Mouse (Mus musculus): ENCODE measurements around the gene Rbm47. TPM values are rescaled to one million over a fixed set of nuclear protein-coding genes. Genes with fewer than 3 reads are reported as not detected.
"Not testable (repeated sequence)": the region's sequence is repeated elsewhere in the genome, so short reads cannot be mapped to it uniquely, and the experiment has no call there.

Rbm47 gene
- polyA plus RNA-seq (2012; rRNA removed) = 14.2 and 16.3 TPM in 2 replicates

DNA sequence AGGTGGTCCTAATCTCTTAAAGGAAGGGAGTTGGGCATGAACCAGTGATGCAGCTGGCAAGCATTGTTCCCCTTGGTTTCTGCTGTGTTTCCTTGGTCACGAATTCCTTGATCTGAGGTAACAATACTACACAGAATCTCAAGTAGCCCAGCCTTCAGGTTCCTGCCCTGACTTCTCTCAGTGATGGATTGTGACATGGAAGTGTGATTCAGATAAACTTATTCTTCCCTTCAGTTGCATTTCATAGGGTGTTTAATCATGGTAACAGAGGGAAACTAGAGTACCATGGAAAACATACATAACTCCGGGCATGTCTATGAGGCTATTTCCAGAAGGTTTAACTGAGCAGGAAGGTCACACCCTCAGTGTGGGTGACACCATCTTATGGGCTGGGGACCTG is at the start of gene Rbm47:
Rbm47 (minus strand) TSS at position 101 of the 400 bp plus-strand sequence.
- DNase-seq (ENCODE audit: low spot score) = no peak

DNA sequence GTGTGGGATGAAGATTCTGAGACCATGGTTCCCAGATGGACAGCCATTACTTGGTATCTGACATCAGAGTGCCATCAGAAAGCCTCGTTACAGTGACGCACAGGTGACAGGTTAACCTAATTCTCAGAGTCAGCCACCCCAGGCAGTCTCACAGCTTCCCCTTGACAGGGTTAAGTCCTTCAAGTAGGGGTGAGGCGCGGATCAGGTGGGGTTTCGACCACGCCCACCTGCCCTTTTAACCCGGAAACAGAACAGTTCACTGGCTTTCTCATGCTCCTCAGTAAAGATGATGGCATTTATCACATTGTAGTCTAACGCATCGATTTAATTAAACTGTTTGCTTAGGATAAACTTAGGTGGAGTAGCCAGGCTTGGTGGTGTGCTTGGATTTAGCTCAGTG is 47.7 kb upstream of the Rbm47 start:
- DNase-seq (ENCODE audit: low spot score) = no peak

DNA sequence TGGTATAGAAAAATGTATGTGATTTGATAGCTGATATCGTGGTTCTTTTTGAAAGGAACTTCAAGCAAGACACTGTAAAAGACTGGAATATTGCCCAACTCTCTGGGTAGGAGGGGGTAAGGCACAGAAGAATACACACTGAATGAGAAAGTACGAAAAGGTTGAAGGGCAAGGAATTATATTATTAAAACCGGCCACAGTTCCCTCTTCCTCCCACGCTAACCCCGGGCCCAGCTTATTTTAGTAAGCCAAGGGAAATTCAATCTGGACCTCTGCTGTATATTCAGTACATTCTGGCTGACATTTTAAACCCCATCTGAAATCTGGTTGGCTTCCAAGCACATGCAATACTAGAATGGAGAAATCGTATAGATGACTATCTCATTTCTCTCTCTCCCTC is 46.8 kb upstream of the Rbm47 start:
- no peak for DNase-seq (ENCODE audit: low spot score)

DNA sequence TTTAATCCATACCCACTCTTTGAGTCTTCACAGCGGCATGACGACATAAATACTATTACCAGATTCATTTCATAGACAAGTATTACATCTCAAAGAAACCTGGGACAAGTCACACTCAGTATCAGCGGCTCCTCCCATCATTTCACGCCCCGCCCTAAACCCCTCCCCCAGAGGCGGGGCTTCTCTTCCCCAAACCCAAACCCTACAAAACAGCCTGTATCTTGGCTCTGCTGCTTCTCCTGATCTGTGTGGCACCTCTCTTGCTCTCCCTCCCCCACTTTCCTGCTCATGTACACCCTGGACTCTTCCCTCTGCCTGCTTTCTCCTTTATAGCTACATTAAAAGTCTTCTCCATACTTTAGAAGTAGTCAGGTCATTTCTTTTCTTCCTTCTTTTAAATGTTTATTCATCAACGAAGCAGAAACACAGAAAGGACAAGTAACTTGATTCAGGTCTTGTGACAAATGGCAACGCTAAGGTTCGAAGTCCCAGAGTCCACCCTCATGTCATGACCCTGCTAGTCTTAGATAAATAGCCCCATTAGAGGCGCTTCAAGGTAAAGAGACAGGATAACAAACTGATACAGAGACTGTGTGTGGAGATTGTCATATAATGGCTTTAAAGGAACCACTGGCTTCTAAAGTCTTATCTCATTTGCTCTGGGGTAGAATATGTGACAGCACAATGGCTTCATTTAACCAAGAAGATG is 42.8 kb upstream of the Rbm47 start:
- DNase-seq (ENCODE audit: low spot score) = no peak

DNA sequence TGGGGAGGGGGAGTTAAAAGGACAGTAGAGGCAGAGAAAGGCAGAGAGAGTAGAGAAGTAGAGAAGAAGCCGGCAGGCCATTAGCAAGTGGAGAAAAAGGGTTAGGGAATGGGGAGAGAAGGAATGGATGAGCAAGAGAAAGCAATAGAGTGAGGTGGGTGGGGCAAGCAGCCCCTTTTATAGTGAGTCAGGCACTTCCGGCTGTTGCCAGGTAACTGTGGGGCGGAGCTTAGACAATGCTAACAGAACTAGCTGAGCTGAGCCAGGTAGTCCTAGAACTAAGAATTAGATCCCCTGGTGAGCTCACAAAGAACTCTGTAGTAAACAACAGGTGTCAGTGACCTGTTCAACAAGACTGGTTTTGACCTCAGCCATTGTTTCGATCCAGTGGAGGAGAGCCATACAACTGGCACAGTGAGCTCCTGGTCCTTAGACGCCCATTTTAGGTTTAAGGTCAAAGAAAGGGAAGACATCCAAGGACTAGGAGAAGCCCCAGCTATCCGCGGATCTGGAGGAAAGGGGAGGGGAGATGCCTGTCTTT is 41.5 kb upstream of the Rbm47 start:
- DNase-seq (ENCODE audit: low spot score) = no peak

DNA sequence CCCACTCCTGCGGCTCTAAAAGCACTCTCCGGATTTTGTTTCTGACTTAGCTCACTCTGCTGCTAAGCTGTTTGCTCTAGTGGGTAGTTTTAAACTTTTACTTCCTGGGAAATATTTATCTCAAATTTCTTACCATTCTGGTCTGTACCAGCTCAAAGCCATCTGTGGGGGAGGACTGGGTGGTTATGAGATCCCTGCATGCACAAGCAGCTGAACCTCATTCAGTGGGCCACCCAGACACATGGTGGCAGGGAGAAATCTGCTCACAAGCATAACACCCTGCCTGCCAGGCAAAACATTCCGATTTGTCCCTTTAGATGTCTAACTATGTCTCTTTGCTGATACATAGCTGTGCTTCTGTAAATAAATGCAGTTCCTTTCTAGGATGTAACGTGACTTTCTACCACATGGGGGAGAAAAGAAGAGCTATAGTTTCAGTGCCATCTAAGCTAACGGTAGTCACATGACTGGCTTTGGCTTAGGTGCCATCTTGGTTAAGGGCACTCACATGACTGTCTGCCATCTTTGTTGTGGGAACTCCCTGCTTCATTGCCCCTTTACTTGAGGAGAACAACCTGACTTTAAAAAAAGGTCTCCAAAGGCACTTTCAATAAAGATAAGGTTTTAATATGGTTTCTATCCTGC is 36.7 kb upstream of the Rbm47 start:
- DNase-seq (ENCODE audit: low spot score) = no peak

DNA sequence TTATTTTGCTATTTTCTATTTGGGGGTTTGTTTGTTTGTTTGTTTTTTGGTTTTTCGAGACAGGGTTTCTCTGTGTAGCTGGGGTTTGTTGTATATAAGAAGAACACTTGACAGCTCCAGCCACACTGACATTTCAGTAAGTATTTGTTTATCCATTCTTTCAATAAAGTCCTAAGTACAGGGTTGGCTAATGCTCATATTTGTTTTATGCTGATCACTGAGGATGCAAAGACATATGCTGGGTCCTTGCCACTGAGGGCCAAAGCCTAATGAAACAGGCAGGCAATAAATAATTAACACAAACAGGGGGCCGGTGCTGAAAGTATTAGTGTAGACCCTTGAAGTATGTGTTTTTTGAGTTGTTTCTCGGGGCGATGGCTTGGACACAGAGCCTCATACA is 32.0 kb upstream of the Rbm47 start:
- DNase-seq (ENCODE audit: low spot score) = no peak

DNA sequence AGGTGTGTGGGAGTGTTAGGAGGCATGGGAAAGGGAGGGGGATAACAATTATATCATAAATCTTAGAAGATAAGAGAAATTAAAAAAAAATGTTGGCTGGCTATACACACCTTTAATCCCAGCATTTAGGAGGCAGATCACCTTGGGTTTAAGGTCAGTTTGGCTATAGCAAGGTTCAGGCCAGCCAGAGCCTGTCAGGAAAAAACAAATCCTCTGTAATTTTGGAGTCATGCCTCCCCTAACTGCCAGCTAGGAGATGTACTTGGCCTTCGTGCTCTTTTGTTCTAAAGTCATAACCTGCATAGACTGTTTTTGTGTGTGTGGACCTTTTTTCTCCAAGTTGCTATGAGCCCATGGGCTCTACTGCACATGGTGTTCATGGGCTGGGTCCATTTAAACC is 30.5 kb upstream of the Rbm47 start:
- DNase-seq (ENCODE audit: low spot score) = no peak

DNA sequence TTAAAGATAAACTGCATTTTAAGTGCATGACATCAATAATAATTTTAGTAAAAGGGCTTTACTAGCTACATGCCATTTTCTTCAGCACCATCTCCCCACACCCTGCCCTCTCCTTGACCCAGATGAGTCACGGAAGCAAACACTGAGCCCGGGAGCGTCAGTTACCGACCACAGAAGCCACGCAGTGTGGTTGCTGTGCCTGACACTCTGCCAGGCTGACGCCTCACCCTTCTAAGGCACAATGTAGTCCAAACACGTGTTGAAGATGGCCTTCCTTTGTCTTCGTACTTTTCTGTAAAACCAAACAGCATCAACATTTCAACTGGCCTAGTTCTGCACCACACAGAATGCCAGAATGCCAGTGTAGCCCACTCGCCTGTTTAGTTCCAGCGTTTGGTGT is 27.1 kb upstream of the Rbm47 start:
- DNase-seq (ENCODE audit: low spot score) = peak; percentile 30

DNA sequence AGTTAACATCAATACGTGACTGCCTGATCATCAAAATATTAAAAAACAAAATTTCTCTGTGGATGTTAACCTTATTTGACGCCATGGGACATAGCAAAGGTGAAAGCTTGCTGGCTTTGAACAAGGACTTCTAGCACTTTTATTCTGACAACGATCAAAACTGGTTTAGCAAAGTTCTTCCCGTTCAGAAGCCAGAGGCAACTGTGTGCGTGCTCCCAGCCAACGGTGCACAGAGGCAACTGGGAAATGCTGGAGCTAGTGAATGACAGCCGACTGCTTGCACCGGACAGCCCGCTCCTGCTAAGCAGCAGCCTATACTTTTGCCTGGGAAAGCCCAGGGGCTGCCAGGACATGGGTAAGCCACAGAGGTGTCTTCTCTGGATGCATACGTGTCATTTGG is 22.4 kb upstream of the Rbm47 start:
- no peak for DNase-seq (ENCODE audit: low spot score)

DNA sequence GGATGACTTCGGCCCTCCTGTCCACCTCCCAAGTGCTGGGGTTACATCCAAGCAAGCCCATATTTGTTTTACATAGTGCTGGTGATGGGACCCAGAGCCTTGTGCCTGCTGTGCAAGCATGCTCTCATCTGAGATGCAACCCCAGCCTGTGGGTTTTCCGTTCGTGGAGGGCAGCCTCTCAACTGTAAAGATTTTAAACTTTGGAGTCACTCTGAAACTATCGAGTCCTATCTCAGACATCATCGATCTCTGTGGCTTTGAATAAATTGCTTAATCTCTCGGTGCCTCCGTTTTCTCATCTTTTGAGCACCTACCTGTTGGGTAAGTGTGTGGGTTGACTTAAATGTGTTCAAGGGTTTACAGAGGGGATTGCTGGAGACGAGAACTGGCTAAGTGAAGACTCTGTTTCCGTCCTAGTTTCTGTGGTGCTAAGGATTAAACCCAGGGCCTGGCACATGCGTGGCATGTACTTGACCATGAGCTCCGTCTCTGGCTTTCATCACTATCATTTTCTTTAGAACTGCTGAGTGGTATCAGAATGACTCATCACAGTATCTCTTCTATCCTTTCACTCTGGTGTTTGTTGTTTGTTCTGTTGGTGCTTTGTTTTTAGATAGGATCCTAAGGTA is 20.4 kb upstream of the Rbm47 start:
- DNase-seq (ENCODE audit: low spot score) = no peak

DNA sequence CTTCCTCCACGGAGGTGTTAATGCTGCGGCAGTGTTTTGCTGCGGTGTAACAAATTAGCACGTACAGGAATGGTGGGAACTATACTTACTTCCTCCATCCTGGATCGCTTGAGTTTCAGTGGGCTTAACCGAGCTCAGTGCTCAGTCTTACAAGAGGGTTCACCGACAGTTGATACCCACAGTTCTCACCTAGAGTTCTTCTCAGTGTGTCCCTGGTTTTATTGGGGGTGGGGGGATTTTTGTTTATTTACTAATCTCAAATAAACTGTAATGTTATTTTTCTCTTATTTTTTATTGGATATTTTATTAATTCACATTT is 18.2 kb upstream of the Rbm47 start:
- DNase-seq (ENCODE audit: low spot score) = no peak

DNA sequence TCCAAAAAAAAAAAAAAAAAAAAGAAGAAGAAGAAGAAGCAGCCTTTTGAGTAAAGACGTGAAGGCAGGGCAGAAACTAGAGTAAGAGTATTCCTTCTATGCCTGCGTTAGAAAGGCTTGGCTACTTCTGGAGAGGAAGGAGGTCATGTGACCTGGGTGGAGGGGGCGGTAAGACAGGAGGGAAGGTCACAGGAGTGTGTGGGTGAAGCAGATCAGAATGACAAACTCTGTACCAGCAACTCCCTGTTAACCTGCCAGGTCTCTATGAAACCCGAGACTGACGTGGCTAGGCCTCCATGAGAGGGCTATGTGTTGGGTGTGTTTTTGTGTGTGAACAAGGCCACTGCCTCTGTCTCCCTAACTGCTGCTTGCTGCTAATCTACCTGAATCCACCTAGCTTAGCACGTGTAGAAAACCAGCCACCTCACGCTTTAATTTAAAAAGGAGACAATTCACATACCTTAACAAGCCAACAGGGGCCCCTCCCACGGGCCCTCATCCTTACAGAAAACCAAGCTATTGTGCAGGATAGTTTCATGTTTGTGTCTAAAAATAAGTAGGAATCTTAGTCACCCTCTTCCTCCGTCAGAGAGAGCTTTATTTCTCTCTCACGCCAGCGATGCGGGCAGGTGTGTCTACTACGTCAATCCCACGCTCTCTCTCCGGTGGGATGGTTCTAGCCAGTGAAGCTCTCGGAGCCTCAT is 17.7 kb upstream of the Rbm47 start:
- no peak for DNase-seq (ENCODE audit: low spot score)

DNA sequence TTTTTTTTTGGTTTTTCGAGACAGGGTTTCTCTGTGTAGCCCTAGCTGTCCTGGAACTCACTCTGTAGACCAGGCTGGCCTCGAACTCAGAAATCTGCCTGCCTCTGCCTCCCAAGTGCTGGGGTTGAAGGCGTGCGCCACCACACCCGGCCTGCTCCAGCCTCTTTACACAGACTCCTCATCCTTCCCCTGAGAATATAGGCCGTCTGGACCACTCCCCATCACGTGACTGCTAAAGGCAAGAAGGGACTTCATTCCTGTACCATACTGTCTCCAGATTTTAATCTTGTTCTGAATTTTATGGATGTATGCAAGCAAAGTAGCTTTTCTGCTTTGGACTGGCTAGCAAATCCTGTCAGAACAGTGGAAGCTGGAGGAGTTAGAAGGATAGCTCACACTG is 15.7 kb upstream of the Rbm47 start:
- not testable (repeated sequence) for DNase-seq (ENCODE audit: low spot score)

DNA sequence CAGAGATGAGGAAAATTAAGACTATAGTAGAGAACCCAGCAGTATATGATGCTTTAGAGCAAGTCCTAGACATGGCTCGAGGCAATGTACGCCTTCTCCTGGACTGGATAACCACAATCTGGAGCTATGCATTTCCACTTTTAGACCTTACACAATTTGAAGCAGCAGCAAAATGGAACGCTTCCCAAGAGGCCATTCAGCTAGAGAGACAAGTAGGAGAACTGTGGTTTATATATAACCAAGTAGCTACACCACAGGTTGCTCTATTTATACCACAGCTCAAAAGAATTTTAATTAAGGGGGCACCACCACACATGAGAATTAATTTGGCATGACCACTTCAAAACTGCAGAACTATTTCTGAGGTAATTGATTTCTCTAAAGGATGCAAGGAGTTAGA is 9.2 kb upstream of the Rbm47 start:
- DNase-seq (ENCODE audit: low spot score) = no peak

DNA sequence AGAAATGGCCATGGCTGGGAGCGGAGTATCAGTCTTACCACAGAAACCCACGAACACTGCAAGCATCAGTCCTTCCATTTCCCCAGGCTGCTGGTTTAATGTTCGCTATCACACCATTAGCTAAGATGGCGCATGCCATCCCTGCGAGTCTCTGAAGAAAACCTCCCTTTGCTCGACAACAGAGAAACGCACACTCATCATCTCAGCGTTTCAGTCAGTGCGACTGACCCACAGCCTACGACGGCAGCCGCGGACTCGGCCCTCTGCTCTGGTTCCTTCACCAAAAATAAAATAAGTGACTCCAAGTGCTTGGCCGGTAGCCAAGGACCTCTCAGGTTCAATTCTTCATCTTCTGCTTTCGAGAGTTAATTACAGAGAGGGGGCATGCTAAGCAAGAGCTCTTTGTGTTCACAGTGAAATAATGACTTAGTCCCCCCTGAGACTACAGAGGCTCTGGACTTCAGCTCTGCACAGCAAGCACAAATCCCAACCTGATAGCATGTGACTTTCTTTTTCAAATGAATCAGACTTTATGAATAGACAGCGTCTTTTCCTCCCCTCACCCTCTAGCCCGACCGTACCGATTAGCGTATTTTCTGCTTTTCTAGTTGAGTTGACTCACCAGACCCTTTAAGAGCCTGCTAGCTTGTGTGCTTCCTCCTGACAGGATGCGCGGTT is 1.4 kb upstream of the Rbm47 start:
- no peak for DNase-seq (ENCODE audit: low spot score)

DNA sequence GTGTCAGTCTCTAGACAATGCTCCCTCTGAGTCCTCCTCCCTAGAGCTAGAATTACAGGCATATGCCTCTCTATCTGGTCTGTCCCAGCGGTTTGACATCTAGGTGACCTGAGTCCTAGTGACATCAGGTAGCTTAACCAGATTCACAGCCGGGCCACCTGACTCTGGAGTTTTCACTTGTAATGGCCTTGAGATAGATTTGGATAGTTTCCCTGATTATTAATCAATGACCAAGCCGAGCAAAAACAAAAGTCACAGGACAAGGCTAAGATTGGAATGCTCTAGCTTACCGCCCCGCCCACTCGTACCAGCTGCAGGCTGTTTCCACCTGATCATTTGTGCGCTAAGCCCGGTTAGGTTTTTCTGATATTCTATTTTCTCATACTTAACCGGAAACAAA is 2.3 kb downstream of the Rbm47 start:
- DNase-seq (ENCODE audit: low spot score) = no peak

DNA sequence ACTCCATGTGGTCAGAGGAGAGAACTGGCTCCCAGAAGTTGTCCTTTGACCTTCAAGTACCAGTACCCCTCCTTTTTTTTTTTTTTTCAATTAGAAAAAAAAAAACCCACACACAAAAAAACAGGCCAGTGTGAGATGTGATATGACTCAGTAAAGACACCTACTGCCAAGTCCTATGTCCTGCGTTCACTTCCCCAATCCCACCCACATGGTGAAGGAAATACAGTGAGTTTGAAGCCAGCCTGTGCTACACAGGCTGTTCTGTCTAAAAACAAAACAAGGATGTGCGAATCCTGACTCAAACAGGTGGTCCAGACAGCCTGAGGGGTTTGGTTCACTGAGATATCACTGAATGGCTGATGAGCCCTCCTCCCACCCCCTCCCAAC is 3.8 kb downstream of the Rbm47 start:
- DNase-seq (ENCODE audit: low spot score) = no peak

DNA sequence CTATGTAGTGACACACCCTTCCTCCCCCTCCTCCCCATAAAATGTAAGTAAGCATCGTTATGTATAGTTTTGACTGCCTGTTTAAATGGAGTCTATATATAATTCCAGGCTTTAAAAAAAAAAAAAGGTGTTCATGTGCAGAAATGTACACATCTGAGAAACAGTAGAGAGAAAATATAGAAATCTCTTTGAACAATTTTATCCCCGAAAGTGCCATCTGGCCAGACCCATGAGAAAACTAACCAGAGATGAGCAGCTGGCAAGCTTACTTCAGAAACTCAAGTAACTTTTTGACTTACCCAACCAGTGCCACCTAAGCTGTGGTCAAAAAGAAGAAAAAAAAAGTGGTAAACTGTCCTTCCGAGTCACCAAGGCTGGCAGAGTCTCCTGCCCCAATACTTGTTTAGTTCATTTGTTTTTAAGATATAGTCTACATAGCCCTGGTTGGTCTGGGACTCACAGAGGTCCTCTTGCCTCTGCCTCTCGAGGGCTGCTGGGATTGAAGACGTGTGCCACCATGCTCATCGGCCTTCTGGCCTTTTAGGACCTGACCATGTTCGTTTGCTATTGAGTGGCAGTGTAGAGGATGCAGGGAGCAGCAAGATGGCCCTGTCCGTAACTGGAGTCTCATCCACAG is 4.3 kb downstream of the Rbm47 start:
- DNase-seq (ENCODE audit: low spot score) = no peak

DNA sequence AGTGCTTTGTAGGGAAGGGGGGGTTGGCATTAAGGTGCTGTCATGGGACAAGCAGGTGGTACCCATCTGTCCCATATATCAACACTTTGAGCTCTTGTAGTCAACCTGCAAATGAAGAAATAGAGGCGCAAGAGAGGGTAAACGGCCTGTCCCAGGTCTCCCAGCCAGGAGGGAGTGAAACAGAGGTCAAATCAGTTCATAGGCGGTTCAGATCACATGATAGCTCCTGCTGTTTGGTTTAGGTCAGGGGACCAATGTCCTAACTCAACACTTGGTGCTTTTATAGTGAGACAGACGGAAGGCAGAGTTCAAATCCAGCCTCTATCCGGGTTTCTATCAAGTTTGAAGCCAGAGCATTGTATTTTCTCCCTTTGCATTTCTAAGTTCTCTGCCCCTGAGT is 6.0 kb downstream of the Rbm47 start:
- no peak for DNase-seq (ENCODE audit: low spot score)

DNA sequence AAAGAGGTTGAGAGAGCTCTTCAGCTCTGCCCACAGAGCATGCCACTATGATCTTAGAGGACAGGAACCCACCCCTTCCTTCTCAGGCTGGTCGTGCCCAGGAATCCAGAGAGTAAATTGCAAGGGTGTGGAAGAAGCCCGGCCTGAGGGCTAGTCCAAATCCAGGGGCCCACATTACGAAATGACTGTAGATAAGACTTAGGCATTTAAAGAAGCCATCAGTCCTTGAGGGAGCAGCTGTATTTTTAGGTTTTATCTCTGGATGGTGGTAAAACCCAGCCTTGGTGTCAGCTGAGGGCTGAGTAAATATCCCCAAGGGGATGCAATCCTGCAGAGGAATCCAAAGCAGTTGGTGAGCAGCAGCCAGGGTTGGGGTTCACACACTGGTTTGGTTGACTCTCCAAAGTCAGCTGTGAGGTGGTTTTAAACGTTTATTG is 6.7 kb downstream of the Rbm47 start:
- DNase-seq (ENCODE audit: low spot score) = no peak

DNA sequence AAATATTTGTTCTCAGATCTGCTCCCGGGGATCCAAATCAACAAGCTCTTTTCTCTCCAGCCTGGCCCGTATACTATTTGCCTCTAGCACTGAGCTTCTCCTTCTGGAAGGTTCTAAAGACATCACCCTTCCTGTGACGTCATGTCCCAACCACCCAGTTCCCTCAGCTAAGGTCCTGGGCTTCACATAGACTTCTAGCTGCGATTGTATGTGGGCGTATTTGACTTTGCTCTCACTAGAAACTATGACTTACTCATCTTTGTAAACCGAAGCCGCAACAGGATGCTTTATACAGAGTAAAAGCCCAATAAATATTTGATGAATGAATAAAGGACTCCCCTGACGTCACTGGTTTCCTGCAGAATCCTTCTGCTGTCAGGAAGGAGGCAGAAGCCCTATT is 7.2 kb downstream of the Rbm47 start:
- no peak for DNase-seq (ENCODE audit: low spot score)
